Mouse (Mus musculus) kidney, postnatal 0 days (tissue): ENCODE measurements around the gene Rbms1. TPM values are rescaled to one million over a fixed set of nuclear protein-coding genes. Genes with fewer than 3 reads are reported as not detected.

Source experiments
- ATAC-seq: fragments of 200-750 bp; cut with Nextera tagmentation; replicated peaks from 2 replicates; pipeline ENCODE4 v1.8.0; 2017; ENCODE audit warnings: low read depth, moderate number of reproducible peaks, moderate TSS enrichment, moderate library complexity; ENCODE audit not compliant: low FRiP score
- DNase-seq: peaks from one replicate; pipeline ENCODE4 v3.0.0-alpha.2; 2016; ENCODE audit warnings: low spot score
- H3K27ac ChIP-seq: fragments of 300-500 bp; sonication (generic); 2 replicates; pipeline ENCODE4 v1.5.1; 2014; ENCODE audit warnings: mild to moderate bottlenecking
- H3K27me3 ChIP-seq: fragments of 300-500 bp; sonication (generic); 2 replicates; pipeline ENCODE4 v1.6.1; 2014; ENCODE audit warnings: low read length, mixed read lengths; ENCODE audit not compliant: insufficient read depth
- H3K36me3 ChIP-seq: fragments of 300-500 bp; sonication (generic); 2 replicates; pipeline ENCODE4 v1.6.1; 2014; ENCODE audit warnings: low read length, mixed read lengths; ENCODE audit not compliant: insufficient read depth
- H3K4me1 ChIP-seq: fragments of 300-500 bp; sonication (generic); replicated peaks from 2 replicates; pipeline ENCODE4 v1.6.1; 2014; ENCODE audit warnings: antibody characterized with exemption, low read length, mixed read lengths; ENCODE audit not compliant: insufficient read depth
- H3K4me2 ChIP-seq: fragments of 300-500 bp; sonication (generic); 2 replicates; pipeline ENCODE4 v1.6.1; 2014; ENCODE audit warnings: mild to moderate bottlenecking, low read length, moderate library complexity, mixed read lengths
- H3K4me3 ChIP-seq: fragments of 300-500 bp; sonication (generic); replicated peaks from 2 replicates; pipeline ENCODE4 v1.5.1; 2014; ENCODE audit warnings: low read depth, low read length
- H3K9ac ChIP-seq: fragments of 300-500 bp; sonication (generic); 2 replicates; pipeline ENCODE4 v1.6.1; 2014; ENCODE audit warnings: low read depth, low read length
- H3K9me3 ChIP-seq: fragments of 300-500 bp; sonication (generic); replicated peaks from 2 replicates; pipeline ENCODE4 v1.6.1; 2016; ENCODE audit warnings: low read length, inconsistent platforms, mixed read lengths
- CTCF ChIP-seq: IDR thresholded peaks from 2 replicates; pipeline ENCODE4 v1.5.1; 2016; ENCODE audit warnings: antibody characterized with exemption, low read depth, mild to moderate bottlenecking, moderate library complexity
- WGBS: fragments of 180-500 bp; shearing (Covaris S2); extraction: QIAGEN DNeasy Blood & Tissue Kit; methylation state at CpG from one replicate; pipeline ENCODE4 v1.1.7; 2014; 5-methylcytosine and 5-hydroxymethylcytosine counted together
- polyA plus RNA-seq: library from polyadenylated mRNA; unstranded; fragments of >200 nt; fragmentation: Nextera tagmentation; extraction: Ambion mirVana; gene quantifications from 2 replicates; pipeline ENCODE4 v1.2.1, GENCODE M21; 2015

The Rbms1 gene
- polyA plus RNA-seq, 1 experiment from 2014 or later: 92.5 TPM

DNA sequence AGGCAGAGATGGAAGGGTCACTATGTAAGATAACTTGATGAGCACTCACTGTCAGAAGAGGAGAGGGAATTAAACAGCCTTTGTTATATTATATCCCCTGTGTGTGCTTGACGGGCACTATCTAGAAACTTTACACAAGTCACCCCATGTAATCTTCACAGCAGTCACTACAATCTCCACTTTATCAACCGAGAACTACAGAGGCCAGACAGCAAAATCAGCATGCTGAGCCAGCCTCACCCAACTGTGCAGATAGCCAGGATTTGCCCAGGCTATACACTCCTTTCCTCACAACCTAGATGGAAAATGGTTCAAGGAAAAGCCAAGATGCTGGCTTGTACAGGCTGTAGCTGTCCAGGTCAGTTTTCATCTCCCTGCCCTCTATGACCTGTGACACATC lies 146.7 kb downstream of the Rbms1 start:
- Histone ChIP-seq H3K4me2 (no peak overlapping the region), H3K36me3 (no peaks in the 10 kb centered on the region), H3K4me3 (no peak overlapping the region), H3K9me3 (no peaks in the 10 kb centered on the region), H3K4me1 (0 out of 2 replicates have a peak, but pooled peaks cover 10% of the 10 kb centered on the region), H3K9ac (no peak overlapping the region), H3K27ac (no peak overlapping the region), H3K27me3 (no peaks in the 10 kb centered on the region)
- TF ChIP-seq CTCF: no peak
- WGBS: 82% methylated on average over 2 of the region's 2 CpGs
- DNase-seq (no peak), ATAC-seq (no peak)

DNA sequence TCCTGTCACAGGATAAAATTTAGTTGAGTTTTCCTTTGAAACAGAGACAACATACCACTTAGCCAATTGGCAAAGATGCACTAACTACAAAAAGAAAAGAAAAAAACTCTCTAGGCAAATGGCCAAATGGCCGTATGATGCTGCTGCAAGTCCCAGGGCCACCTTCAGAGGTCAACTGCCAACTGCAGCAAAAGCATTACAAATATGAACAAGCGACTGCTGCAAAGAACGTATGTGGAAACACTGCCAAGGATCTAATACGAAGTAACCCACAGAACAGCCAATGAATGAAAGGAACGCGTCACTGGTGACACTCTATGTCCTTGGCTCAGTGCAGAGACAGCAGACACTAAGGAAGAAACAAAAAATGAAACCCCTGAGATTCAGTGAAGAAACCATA lies 148.2 kb downstream of the Rbms1 start:
- no peak overlapping the region for H3K27ac ChIP-seq
- DNase-seq: no peak
- 65% methylated on average over 6 of the region's 6 CpGs for WGBS

DNA sequence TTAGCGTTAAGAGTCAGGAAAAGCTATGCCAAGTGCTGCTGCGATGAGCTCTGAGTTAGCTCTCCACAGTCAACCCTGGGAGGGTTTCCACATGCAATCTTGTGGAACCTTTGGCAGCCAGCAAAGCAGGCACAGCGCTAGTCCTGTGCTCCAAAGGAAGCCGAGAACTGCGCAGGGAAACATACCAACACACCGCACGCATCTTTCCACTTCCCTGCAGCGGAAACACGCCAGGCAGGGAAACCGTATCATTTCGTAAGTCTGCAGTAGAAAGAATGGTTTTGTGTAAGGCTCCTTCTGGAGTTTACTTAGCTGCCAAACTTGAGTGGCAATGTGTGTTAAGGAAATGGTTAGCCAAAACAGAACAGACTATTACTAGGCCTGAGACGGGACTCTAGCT lies 150.0 kb downstream of the Rbms1 start:
- Histone ChIP-seq H3K9me3 (no peaks in the 10 kb centered on the region), H3K27ac (no peak overlapping the region), H3K4me2 (no peak overlapping the region), H3K4me3 (no peak overlapping the region), H3K36me3 (no peaks in the 10 kb centered on the region), H3K9ac (no peak overlapping the region), H3K4me1 (peaks cover 29% of the 10 kb centered on the region), H3K27me3 (no peaks in the 10 kb centered on the region)
- no peak for TF ChIP-seq CTCF
- ATAC-seq: no peak
- DNase-seq: no peak
- WGBS: 87% methylated on average over 12 of the region's 12 CpGs

More for the DNA sequence above, 148.2 kb downstream of the Rbms1 start:
- Histone ChIP-seq H3K4me1 (peaks cover 13% of the 10 kb centered on the region; the same call in 1 of the 2 replicates), H3K27me3 (no peaks in the 10 kb centered on the region), H3K4me3 (no peak overlapping the region), H3K9me3 (no peaks in the 10 kb centered on the region), H3K9ac (no peak overlapping the region), H3K4me2 (no peak overlapping the region), H3K36me3 (no peaks in the 10 kb centered on the region)
- ATAC-seq: no peak
- TF ChIP-seq CTCF: no peak

DNA sequence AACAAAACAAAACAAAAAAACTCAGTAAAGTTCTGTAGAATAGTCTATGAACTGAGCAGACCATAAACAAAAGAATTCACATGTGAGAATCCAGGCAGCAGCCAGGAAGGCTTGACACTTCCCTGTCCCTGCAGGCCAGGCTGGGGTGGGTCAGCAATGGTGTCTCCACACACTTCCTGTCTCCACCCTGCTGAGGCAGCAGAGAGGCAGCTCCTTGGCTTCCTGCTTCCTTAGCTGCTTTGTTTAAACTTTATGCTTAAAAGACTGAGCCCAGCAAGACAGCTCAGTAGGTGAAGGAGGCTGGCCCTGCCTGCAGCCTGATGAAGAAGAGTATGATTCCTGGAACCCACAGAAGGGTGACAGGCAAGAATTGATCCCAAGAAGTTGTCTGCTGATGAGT lies 152.4 kb downstream of the Rbms1 start:
- no peaks in the 10 kb centered on the region for H3K36me3 ChIP-seq
- peak; percentile 38 for TF ChIP-seq CTCF
- peak; percentile 68; the same call in 1 of the 2 replicates for ATAC-seq
- H3K9me3 ChIP-seq: no peaks in the 10 kb centered on the region
- H3K4me2 ChIP-seq: no peak overlapping the region
- no peak overlapping the region for H3K4me3 ChIP-seq
- H3K4me1 ChIP-seq: peaks cover 32% of the 10 kb centered on the region
- H3K9ac ChIP-seq: no peak overlapping the region
- H3K27me3 ChIP-seq: no peaks in the 10 kb centered on the region
- peak; percentile 83 for DNase-seq
- H3K27ac ChIP-seq: 0 out of 2 replicates have a peak overlapping the region, but pooled peaks have one; percentile 42

DNA sequence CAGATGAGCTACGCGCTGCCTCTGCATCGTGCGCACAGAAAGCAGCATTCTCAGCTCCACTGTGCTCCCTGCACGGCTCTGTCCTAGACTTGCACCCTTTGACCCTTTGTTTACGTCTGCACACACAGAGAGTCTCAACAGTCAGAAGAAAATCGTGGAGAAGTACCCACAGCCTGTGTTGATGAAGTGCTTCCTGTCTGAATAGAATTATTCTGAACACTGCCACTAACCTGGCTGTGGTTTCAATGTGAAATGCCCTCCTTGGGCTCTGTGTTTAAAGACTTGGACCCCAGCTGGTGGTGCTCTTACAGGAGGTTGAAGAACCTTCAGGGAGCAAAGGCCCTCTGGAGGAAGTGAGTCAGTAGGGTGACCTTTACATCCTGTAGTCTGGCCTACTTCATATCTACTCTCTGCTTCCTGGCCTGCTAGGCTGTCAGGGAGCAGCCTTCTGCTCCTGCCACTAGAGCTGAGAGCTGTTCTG lies 153.5 kb downstream of the Rbms1 start:
- no peaks in the 10 kb centered on the region for H3K27me3 ChIP-seq
- peak; percentile 25; the same call in 1 of the 2 replicates for TF ChIP-seq CTCF
- peak; percentile 47 for ATAC-seq
- H3K4me2 ChIP-seq: no peak overlapping the region
- H3K4me1 ChIP-seq: peaks cover 35% of the 10 kb centered on the region
- H3K36me3 ChIP-seq: no peaks in the 10 kb centered on the region
- peak; percentile 58 for DNase-seq
- H3K27ac ChIP-seq: peak overlapping the region; percentile 72
- 41% methylated on average over 7 of the region's 7 CpGs for WGBS
- no peaks in the 10 kb centered on the region for H3K9me3 ChIP-seq
- H3K4me3 ChIP-seq: no peak overlapping the region
- no peak overlapping the region for H3K9ac ChIP-seq

DNA sequence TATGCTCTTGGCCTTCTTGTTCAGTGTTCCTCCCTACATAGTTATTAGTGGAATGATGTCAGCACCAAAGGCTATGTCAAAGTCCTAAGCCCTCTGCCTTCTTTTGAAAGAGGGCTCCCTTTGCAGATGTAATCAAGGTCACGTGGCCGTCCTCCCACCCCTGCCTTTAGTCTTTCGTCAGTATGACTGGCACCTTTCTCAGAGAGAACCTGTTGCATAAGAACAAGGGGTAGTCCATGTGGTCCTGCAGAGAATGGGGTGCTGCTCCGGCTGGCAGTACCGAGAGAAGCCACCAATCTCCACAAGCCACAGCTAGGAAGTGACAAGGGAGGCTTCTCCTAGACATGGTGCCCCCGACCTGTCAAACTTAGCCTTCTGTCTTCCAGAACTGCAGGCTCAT lies 154.2 kb downstream of the Rbms1 start:
- Histone ChIP-seq H3K4me1 (peaks cover 36% of the 10 kb centered on the region), H3K9ac (no peak overlapping the region), H3K27me3 (no peaks in the 10 kb centered on the region), H3K27ac (peak overlapping the region; percentile 72), H3K36me3 (no peaks in the 10 kb centered on the region), H3K4me3 (no peak overlapping the region), H3K4me2 (no peak overlapping the region), H3K9me3 (no peaks in the 10 kb centered on the region)
- DNase-seq (no peak), ATAC-seq (no peak)
- 73% methylated on average over 6 of the region's 6 CpGs for WGBS
- TF ChIP-seq CTCF: no peak
